Mouse (Mus musculus): ENCODE results near the gene Zar1. TPM values are rescaled to one million over a fixed set of nuclear protein-coding genes. Genes with fewer than 3 reads are reported as not detected.

Zar1 gene
- total RNA-seq, 1 experiment = 0.22 TPM

DNA sequence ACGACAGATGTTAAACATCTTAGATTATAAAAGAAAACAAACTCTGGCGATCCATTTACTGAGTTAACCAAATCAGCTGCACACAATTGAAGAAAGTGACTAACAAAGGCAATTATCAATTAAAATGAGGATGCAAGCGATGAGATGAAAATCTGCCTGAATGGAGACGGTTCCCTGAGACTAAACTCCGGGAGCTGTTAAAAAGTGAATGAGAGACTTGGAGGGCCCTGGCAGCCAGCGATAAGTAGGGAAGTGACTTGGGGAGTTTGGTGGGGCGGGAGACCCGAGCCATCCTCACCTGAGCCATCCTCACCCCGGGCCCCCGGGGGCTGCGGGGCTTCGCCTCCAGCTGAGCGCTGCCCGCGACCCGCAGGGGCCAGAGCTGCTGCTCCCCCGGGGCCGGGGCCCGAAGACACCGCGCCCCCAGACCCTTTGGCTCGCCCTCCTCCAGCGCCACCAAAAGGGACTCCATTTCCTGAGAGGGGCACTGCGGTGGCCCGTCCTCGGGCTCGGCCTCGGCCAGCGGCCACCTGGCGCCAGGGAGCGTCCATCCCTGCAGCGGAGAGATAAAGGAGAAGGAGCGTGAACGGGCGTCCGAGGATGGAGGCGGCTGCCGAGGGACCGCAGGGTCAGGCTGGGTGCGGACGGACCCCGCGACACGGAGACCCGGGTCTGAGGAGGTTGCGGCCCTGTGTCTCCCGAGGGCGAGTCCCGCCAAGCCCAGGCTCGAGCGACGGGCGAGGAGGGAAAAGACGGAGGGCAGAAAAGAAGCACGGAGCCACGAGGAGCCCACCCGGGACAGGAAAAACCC lies 22.1 kb downstream of the Zar1 start:
- in situ Hi-C loops (cut with MboI; ENCODE audit: low sequenced_read_pairs in 2 of 2, unreplicated experiment in 2 of 2) = no loop called here

DNA sequence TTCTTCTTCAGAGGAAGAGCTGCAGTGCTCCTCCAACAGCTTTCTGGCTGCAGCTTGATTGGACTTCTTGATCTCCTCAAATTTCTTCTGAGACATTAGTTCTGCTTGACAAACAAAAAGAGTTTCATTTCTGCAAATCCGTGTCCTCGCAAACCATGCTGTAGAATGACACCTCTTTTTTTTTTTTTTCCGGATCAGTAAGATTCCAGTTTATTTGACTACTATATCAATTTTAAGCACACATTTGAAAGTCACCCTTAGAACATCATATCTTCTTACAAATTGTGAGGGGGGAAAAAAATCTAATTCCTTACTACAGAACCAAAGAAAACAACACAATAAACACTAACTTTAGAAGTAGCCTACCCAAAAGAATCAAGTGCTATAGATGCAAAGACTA lies 24.8 kb downstream of the Zar1 start:
- no peak overlapping the region for H3K4me3 ChIP-seq (ENCODE audit: insufficient read depth in 1 of 2, low read depth in 1 of 2, low read length in 2 of 2, poor library complexity in 1 of 2, severe bottlenecking in 1 of 2)
- in situ Hi-C loops (cut with MboI; ENCODE audit: low sequenced_read_pairs in 2 of 2, unreplicated experiment in 2 of 2) = no loop called here
- H3K9ac ChIP-seq (ENCODE audit: insufficient read depth, low read depth, low read length, poor library complexity, severe bottlenecking) = no peak overlapping the region
- no peaks in the 10 kb centered on the region for H3K4me1 ChIP-seq (ENCODE audit: control insufficient read depth in 2 of 2, insufficient read depth in 2 of 2, low read length in 2 of 2, poor library complexity in 1 of 2)
- no peak overlapping the region for H3K27ac ChIP-seq (ENCODE audit: insufficient read depth, low read depth, low read length, poor library complexity, severe bottlenecking)
- DNase-seq (ENCODE audit: low read depth, low spot score) = no peak
- no peaks in the 10 kb centered on the region for H3K36me3 ChIP-seq (ENCODE audit: control insufficient read depth, insufficient read depth, low read length, poor library complexity, severe bottlenecking)
- no peak for TF ChIP-seq ZNF384 (IDR thresholded peaks at IDR 0.05; ENCODE audit: low read depth, low read length)
- no peak for TF ChIP-seq CHD2 (IDR thresholded peaks at IDR 0.05; ENCODE audit: low read depth, low read length)
- no peak for TF ChIP-seq MAFK (IDR thresholded peaks at IDR 0.05; ENCODE audit: insufficient read depth, low read depth, low read length)
- TF ChIP-seq ZC3H11A (IDR thresholded peaks at IDR 0.05; ENCODE audit: borderline replicate concordance, low read depth, low read length) = no peak
- TF ChIP-seq HCFC1 (IDR thresholded peaks at IDR 0.05; ENCODE audit: borderline replicate concordance, insufficient read depth, low read length) = no peak
- H3K9me3 ChIP-seq (ENCODE audit: control insufficient read depth, insufficient read depth, low read depth, low read length) = no peaks in the 10 kb centered on the region

More for the DNA sequence above, 22.1 kb downstream of the Zar1 start:
- H3K4me3 ChIP-seq (ENCODE audit: insufficient read depth in 1 of 2, low read depth in 1 of 2, low read length in 2 of 2, poor library complexity in 1 of 2, severe bottlenecking in 1 of 2) = peak overlapping the region; percentile 80 to 95
- no peak overlapping the region for H3K27ac ChIP-seq (ENCODE audit: insufficient read depth, low read depth, low read length, poor library complexity, severe bottlenecking)
- H3K36me3 ChIP-seq (ENCODE audit: control insufficient read depth, insufficient read depth, low read length, poor library complexity, severe bottlenecking) = no peaks in the 10 kb centered on the region
- no peaks in the 10 kb centered on the region for H3K4me1 ChIP-seq (ENCODE audit: control insufficient read depth in 2 of 2, insufficient read depth in 2 of 2, low read length in 2 of 2, poor library complexity in 1 of 2)
- TF ChIP-seq MAFK (IDR thresholded peaks at IDR 0.05; ENCODE audit: insufficient read depth, low read depth, low read length) (no peak), CHD2 (IDR thresholded peaks at IDR 0.05; ENCODE audit: low read depth, low read length) (no peak), ZNF384 (IDR thresholded peaks at IDR 0.05; ENCODE audit: low read depth, low read length) (no peak), ZC3H11A (IDR thresholded peaks at IDR 0.05; ENCODE audit: borderline replicate concordance, low read depth, low read length) (no peak), HCFC1 (IDR thresholded peaks at IDR 0.05; ENCODE audit: borderline replicate concordance, insufficient read depth, low read length) (no peak)
- no peak for DNase-seq (ENCODE audit: low read depth, low spot score)
- peak overlapping the region; percentile 93 for H3K9ac ChIP-seq (ENCODE audit: insufficient read depth, low read depth, low read length, poor library complexity, severe bottlenecking)
- no peaks in the 10 kb centered on the region for H3K9me3 ChIP-seq (ENCODE audit: control insufficient read depth, insufficient read depth, low read depth, low read length)

DNA sequence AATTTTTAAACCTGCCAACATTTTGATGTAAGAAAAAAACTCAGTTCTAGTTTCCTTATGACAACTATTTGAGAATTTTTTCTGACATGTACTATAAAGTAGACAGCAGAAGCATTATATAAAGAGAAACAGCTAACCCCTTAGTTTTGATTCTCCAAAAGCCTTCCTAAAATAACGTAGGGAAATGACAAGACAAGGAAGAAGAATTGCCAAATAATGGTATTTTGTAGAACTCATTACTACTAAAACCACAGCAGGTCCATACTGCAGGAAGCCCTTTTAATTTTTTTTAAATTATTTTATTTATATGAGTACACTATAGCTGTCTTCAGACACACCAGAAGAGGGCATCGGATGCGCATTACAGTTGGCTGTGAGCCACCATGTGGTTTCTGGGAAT lies 29.8 kb downstream of the Zar1 start:
- Histone ChIP-seq H3K4me3 (ENCODE audit: insufficient read depth in 1 of 2, low read depth in 1 of 2, low read length in 2 of 2, poor library complexity in 1 of 2, severe bottlenecking in 1 of 2) (no peak overlapping the region), H3K27ac (ENCODE audit: insufficient read depth, low read depth, low read length, poor library complexity, severe bottlenecking) (no peak overlapping the region), H3K9ac (ENCODE audit: insufficient read depth, low read depth, low read length, poor library complexity, severe bottlenecking) (no peak overlapping the region), H3K36me3 (ENCODE audit: control insufficient read depth, insufficient read depth, low read length, poor library complexity, severe bottlenecking) (no peaks in the 10 kb centered on the region), H3K9me3 (ENCODE audit: control insufficient read depth, insufficient read depth, low read depth, low read length) (no peaks in the 10 kb centered on the region), H3K4me1 (ENCODE audit: control insufficient read depth in 2 of 2, insufficient read depth in 2 of 2, low read length in 2 of 2, poor library complexity in 1 of 2) (no peaks in the 10 kb centered on the region)
- no peak for DNase-seq (ENCODE audit: low read depth, low spot score)
- in situ Hi-C loops (cut with MboI; ENCODE audit: low sequenced_read_pairs in 2 of 2, unreplicated experiment in 2 of 2) = no loop called here
- no peak for TF ChIP-seq HCFC1 (IDR thresholded peaks at IDR 0.05; ENCODE audit: borderline replicate concordance, insufficient read depth, low read length)
- no peak for TF ChIP-seq ZC3H11A (IDR thresholded peaks at IDR 0.05; ENCODE audit: borderline replicate concordance, low read depth, low read length)
- no peak for TF ChIP-seq CHD2 (IDR thresholded peaks at IDR 0.05; ENCODE audit: low read depth, low read length)
- TF ChIP-seq ZNF384 (IDR thresholded peaks at IDR 0.05; ENCODE audit: low read depth, low read length) = no peak
- no peak for TF ChIP-seq MAFK (IDR thresholded peaks at IDR 0.05; ENCODE audit: insufficient read depth, low read depth, low read length)

DNA sequence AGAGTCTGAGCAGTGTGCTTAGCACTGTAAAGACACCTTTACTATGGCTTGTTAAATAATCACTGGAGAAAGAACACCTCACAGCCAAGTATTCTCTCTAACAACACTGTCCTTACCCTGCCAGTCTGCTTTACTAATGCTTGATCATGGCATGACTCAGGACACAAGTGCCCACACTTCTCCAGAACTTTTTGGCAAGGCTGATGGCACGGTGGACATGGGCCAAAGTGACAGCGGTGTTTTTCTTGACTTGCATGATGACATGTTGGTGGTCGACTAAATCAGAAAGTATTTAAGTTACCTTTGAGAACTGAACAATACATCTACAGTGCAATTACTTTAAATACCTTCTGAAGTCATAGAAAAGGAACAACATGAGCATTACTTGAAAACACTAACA lies 52.2 kb downstream of the Zar1 start:
- no peak overlapping the region for H3K9ac ChIP-seq (ENCODE audit: insufficient read depth, low read depth, low read length, poor library complexity, severe bottlenecking)
- H3K27ac ChIP-seq (ENCODE audit: insufficient read depth, low read depth, low read length, poor library complexity, severe bottlenecking) = no peak overlapping the region
- DNase-seq (ENCODE audit: low read depth, low spot score) = no peak
- TF ChIP-seq ZC3H11A (IDR thresholded peaks at IDR 0.05; ENCODE audit: borderline replicate concordance, low read depth, low read length) (no peak), HCFC1 (IDR thresholded peaks at IDR 0.05; ENCODE audit: borderline replicate concordance, insufficient read depth, low read length) (no peak), ZNF384 (IDR thresholded peaks at IDR 0.05; ENCODE audit: low read depth, low read length) (no peak), MAFK (IDR thresholded peaks at IDR 0.05; ENCODE audit: insufficient read depth, low read depth, low read length) (no peak), CHD2 (IDR thresholded peaks at IDR 0.05; ENCODE audit: low read depth, low read length) (no peak)
- no peaks in the 10 kb centered on the region for H3K9me3 ChIP-seq (ENCODE audit: control insufficient read depth, insufficient read depth, low read depth, low read length)
- H3K36me3 ChIP-seq (ENCODE audit: control insufficient read depth, insufficient read depth, low read length, poor library complexity, severe bottlenecking) = no peaks in the 10 kb centered on the region
- in situ Hi-C loops (cut with MboI; ENCODE audit: low sequenced_read_pairs in 2 of 2, unreplicated experiment in 2 of 2) = no loop called here
- H3K4me3 ChIP-seq (ENCODE audit: insufficient read depth in 1 of 2, low read depth in 1 of 2, low read length in 2 of 2, poor library complexity in 1 of 2, severe bottlenecking in 1 of 2) = no peak overlapping the region
- no peaks in the 10 kb centered on the region for H3K4me1 ChIP-seq (ENCODE audit: control insufficient read depth in 2 of 2, insufficient read depth in 2 of 2, low read length in 2 of 2, poor library complexity in 1 of 2)

Other genes starting within 250 kb of the Zar1 start
- 0.21 and 0.49 TPM in 2 replicates for gene Corin, start 76.8 kb downstream of the Zar1 start, total RNA-seq (2012; rRNA removed)
- gene Nfxl1, start 21.6 kb downstream of the Zar1 start, total RNA-seq (2012; rRNA removed) = 10.6 and 13.4 TPM in 2 replicates
- not detected in 2 replicates for gene Gm5868, start 6.3 kb upstream of the Zar1 start, total RNA-seq (2012; rRNA removed)
- gene Cnga1, start 63.0 kb upstream of the Zar1 start, total RNA-seq (2012; rRNA removed) = not detected in 2 replicates
- 0.11 and 0.22 TPM in 2 replicates for gene Nipal1, start 66.5 kb upstream of the Zar1 start, total RNA-seq (2012; rRNA removed)
- 0.09 TPM in 1 of 2 replicates, not detected in the other for gene Txk, start 171.5 kb upstream of the Zar1 start, total RNA-seq (2012; rRNA removed)

All from ES-E14 (cell line).